Mouse (Mus musculus) olfactory bulb, adult 2 months (tissue): ENCODE results near the gene Cplx2.

Experiments used
- CTCF ChIP-seq: fragments of 200-500 bp; IDR thresholded peaks from 2 replicates; pipeline ENCODE4 v1.5.1; 2012; ENCODE audit warnings: low read depth, mild to moderate bottlenecking, low read length, moderate library complexity; ENCODE audit not compliant: insufficient read depth
- POLR2A ChIP-seq: fragments of 200-500 bp; IDR thresholded peaks from 2 replicates; pipeline ENCODE4 v1.6.1; 2012; ENCODE audit warnings: mild to moderate bottlenecking, low read depth, low read length, moderate library complexity; ENCODE audit not compliant: insufficient read depth

DNA sequence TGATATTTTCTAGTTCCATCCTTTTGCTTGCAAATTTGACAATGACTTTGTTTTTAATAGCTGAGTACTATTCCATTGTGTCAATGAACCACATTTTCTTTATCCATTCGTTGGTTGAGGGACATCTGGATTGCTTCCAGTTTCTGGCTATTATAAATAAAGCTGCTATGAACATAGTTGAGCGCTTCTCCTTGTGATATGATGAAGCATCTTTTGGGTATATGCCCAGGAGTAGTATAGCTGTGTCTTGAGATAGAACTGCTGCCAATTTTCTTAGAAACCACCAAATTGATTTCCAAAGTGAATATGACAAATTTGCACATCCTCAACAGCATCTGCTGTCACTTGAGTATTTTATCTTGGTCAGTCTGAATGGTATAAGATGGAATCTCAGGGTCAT is 34.7 kb downstream of the Cplx2 start:
- no peak for TF ChIP-seq CTCF
- no peak for TF ChIP-seq POLR2A
